Mouse (Mus musculus) embryo, embryonic 10 days (tissue): Measurements from ENCODE around the gene Atp5mpl.
A peak's percentile ranks its signal among the peaks of the same experiment; 100 is the strongest.

Experiments
- DNase-seq: peaks from one replicate; pipeline ENCODE4 v3.0.0-alpha.2; 2015; ENCODE audit warnings: low spot score

Atp5mpl gene

DNA sequence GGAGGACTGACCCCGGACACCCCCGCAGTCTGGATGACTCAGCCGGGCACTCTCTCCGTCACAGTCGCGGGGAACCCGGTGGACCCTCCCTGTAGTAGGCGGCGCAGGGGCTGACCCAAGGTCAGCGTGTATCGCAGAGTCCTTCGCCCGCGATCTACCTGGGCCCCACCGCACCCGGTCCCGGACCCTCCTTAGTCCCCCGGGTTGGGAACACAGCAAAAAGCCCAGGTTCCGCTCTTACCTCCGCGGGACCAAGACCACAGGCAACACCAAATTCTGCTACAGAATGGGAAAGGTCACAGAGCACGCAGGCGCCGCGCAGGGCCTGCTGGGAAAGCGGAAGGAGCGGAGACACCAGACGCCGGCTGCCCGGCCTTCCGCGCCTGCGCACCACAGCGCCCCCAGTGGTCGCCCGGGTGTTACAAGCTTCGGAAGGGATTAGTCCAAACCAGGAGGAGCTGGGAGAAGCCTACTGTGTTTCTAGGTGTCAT is at the start of gene Atp5mpl:
Gene Atp5mpl (minus strand): TSS at position 295 of the 491 bp plus-strand sequence.
- DNase-seq = peak; percentile 94

DNA sequence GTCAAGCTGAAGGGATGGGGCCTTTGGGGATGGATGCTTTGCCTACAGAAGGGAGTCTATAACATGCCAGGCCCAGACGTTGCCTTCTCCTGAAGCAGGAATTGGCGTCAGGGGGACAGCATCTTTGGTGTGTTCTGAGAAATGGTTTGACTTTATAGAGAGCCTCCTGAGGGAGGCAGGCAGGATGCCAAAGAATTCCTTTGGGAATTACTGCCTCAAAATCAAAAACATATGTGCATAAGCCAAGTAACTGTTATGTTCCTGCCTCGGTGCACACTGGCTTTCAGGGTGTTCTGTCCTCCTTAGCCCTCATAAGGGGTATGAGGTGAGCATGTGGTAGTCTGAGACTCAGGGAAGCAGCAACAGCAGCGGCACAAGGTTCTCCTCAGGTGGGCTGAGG is 49.6 kb upstream of the Atp5mpl start:
- no peak for DNase-seq

DNA sequence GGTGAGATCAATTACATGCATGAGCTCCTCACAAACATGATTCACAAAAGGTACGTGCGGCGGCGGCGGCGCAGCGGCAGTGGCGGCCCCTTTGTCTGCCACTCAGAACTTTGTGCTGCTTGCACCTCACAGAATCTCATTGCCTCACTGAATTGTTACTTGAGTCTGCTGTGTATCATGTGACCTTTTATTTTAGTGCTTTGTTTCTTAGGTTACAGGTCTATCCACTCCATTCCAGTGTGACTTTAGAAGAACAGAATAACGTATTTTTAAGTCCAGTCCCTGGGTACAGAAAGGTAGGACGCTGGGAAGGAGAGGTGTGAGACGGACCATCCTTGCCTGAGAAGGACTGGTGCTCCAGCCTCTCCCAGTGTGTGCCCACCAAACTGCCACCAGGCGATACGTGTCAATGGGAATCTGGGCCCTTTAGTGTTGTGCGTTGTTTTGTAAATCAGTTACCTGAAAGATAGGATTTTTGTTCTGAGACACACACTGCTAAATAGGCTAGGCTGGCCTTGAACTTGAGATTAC is 46.6 kb upstream of the Atp5mpl start:
- DNase-seq = peak; percentile 79

DNA sequence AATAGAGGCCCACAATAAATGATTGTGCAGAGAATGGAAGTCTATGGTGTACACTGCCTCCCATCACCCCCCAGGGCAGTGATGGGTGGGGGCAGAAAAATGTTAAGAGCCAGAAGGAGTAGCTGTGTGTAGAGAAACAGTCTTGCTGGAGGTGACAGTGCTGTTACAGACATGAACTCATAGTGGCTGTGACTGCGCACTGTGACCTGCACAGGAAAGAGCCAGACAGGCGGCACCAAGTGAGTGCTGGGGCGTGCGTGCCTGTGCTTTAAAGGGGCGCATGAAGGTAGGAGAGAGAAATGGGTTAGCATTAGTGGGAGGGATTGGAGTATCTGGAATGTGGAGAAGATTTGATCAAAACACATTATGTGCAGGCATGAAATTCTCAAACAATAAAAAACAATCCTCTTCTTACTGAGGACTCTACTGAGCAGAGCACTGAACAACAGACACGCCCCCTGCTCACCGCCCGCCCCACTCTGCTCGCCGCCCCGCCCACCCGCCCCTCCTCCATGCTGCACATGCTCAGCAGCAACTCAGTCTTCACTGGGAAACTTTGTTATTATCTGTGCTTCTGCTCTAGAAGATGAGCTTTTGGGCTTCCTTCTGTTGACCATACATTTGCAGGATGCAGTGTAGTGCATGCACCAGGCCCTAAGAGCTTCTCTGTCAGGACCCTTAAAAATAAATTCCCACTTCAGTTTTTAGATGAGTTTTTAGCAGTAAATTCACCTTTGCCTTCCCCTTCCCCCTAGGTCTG is 45.9 kb upstream of the Atp5mpl start:
- peak; percentile 67 for DNase-seq

DNA sequence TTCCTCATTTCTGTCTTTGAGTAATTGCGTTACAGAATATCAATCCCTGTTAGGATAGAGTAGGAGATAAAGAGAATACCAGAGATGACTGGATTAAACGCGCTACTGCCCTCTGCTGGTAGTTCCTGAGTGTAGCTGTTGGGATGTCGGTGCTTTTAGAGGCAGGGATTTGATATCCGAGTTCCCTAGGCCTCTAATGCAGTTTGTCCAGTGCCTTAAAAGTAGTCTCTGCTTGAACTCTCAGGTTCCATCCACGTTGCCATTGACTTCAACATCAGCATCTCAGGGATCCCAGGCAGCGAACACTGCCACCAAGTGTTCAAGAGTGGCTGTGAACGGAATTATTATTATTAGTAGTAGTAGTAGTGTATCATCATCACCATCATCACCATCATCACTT is 34.4 kb upstream of the Atp5mpl start:
- DNase-seq = peak; percentile 84

DNA sequence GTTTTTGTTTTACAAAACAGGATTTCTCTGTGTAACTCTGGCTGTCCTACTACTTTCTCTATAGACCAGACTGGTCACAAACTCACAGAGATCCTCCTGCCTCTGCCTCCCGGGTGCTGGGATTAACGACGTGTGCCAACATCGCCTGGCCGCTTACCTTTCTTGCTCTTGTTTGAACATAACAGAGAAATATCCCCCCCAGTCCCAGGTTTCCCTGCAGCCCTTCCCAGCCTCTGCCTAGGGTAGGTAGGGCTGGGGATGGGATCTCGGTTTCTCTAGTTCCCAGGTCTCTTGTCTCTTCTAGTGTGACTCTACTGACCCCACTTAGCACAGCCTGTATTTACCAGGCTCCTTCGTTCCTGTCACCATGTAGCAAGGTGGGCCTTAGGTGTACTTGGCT is 33.0 kb upstream of the Atp5mpl start:
- no peak for DNase-seq

DNA sequence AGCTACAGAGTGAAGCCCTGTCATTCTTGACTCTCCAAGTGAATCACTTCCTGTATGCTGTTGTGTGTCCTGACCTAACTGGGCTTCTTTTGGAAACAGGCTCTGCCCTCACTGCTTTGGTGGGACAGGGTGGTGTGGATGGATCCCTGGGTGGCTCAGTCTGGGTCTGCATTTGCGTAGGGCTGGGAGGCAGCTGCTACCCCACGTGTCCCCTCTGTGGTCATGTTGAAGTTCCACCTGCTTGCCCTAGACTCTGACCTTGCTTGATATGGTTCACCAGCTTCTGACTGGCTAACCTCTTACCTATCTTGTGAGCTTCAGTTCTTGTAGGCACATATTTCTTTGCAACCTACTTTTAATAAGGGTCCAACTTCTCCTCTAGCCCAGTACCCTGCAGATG is 28.4 kb upstream of the Atp5mpl start:
- no peak for DNase-seq

DNA sequence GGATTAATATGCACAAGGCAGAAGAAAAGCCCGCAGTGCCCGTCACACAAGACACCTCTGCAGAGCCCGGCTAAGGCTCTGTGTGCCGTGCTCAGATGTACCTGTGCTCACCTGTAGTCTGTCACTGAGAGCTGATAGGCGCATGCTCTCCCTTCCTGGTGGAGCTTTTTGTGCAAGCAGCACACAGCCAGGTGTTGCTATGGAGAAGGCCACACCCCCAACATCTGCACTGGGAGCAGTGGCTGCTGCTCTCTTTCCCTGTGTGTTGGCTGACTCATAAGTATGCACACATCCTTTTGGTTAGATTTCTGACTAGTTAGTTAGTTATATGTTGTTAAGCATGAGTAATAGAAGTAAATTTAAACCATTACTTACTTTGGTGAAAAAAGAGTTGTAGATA is 25.8 kb upstream of the Atp5mpl start:
- DNase-seq = no peak

DNA sequence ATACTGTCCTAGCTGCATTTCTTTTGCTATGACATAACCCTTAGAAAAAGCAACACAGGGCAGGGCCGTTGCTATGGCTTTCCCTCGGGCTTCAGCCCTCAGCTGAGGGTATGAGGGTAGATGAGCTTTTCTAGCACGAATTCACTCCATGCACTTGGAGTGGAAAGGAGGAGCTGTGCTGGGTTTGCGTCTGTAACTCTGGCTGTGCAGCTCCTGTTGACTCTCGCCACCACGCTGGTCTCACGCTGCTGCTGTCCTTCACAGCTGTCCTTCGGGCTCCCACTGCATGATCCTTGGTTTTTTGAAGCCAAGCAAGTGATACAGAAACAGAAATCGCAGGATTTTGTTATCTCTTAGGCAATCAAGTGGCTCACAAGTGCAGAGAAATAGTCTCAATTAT is 20.0 kb upstream of the Atp5mpl start:
- no peak for DNase-seq

DNA sequence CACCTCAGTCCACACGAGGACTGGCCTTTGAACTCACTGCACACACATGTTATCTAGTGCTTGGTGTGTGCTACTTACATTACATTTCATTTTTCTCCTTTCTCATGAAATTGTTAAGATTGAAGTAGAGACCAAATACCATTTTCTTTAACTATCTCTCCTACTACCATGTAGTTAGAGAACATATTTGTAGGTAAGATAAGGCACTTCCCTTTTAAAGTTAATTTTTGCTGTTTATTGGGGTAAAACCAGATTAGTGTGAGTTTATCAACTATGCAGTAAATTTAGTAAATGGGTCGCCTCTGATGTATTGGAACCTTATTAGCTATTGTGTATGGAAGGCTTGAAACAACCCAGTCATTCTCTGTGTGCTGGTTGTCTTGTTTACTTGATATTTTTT is 16.4 kb upstream of the Atp5mpl start:
- DNase-seq = no peak

DNA sequence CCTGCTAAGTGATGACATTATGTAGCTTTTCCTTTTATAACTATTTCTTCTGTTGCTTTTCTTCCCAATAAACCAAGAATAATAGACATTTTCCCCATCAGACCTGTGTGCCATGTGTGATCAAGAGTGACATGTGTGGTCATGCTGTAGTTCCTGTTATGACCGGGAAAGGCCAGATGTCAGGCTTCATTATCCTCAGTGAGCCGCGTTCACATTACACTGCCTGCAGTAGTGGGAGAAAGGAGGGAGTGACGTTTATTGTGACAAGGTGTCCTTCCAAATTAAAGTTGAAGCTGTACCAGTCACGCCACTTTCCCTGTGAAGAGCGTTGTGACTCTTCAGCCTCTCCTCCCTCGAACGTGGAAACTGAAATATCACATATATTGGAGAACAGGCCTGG is 15.1 kb upstream of the Atp5mpl start:
- DNase-seq = no peak

DNA sequence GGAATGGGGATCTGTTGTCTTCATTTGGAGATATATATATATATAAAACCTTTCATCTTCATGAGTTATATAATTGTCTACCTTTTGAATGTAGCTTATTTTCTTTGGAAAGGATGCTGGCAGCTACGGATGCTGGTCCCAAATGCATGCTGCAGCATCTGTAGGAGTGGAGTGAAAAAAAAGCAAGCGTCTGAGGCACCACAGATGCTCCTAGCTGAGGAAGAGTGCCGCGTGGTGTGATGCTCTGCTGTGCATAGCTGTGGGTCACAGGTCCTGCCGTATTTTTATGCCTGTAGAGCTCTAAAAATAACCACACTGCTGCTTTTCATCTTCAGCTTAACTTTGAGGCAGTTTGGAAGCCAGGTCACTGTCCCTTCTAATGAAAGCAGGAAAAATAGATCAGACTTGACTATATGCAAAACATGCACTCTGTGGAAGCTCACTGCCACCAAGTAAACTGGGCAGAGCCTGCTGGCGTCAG is 14.2 kb upstream of the Atp5mpl start, which contains the start of gene Rd3l:
Gene Rd3l (minus strand): TSS at position 431 of the 481 bp plus-strand sequence.
- no peak for DNase-seq

DNA sequence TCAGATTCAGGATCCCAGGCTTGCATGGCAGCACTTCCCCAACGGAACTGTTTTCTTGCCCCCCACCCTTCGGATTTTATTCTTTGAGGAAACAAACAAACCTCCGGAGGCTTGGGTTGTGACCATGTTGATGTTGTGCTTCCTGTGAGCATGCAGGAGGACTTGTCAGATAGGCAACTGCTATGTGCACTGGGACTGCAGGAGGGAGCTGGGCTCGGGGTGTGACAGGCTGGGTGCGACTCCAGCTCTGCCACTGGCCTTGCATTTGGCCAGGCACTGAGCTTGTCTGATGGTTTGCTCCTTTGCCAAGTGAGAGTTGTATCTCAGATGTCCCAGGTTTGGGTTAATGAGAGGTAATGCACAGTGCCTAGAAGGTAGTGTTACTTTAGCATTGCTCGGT is 11.5 kb upstream of the Atp5mpl start:
- DNase-seq = no peak

DNA sequence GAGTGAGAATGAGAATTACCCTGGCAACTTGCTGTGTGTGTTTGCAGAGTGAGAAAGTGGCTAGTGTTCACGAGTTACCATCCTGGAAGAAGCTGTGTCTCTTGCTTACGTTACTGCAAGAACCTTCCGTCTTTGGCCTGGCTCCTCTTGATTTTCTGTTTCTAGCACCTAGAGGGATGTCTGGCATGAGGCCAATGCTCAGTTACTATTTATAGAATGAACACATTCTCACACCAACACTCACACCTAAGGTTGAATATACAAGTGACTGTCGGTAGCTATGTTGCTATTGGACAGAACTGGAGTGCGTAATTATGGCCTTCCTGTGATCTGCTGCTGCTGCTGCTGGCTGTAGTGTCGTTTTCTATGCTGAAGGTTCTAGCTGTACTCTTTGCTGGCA is 10.4 kb upstream of the Atp5mpl start:
- DNase-seq = no peak

DNA sequence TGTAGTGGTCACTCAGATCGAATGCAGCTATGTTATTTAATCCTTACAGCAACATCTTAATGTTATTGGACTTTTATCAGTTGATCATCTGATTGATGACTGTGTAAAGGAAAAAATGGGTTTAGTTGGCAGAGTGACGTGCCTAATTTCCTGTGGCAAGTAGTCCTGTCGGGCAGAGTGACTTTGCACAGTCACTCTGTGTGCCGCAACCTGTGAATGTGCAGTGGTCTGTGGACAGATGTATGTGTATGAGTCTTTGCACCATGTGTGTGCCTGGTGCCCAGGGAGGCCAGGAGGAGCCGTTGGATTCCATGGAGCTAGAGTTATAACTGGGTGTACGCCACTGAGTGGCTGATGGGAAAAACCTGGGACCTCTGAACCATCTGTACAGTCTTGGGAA is 7.8 kb upstream of the Atp5mpl start:
- no peak for DNase-seq

DNA sequence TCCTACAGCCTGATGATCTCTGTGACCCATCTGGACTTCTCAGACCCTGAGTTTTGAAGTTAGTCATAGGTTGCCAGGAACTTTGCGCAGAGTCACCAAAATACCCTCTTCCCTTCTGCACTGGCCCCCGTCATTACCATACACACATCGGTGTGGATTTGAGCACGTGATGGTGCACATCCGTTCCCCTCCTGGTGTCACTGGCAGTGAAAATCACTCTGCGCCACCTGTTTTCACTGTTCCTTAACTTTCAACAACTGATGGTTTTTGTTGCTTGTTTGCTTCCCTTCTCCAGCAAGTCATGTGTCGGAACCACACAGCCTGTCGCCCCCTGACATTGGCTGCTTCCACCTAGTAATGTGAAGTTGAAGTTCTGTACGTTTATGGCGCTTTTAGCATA is 5.7 kb upstream of the Atp5mpl start:
- no peak for DNase-seq

DNA sequence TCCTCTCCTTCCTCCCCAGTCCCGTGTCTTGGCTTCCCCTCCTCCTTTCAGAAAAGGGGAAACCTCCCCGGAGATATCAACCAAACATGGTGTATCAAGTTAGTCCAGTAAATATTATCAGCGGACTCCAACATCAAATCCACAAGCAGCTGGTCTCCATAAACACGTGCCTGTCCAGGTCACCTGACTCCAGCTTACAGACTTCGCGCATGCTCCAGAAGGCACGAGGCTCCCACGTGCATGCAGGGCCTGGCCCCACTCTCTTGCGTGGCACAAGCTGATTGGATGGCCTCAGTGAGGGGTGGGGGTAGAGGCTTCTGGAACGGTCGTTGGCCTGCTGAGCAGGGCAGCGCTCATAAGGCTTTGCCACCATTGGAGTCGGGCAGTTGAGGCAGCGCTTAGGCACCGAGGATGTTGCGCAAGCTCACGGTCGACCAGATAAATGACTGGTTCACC is 4.5 kb upstream of the Atp5mpl start, which contains the start of gene Tdrd9:
Gene Tdrd9 (plus strand): TSS at position 329 of the 456 bp plus-strand sequence.
- no peak for DNase-seq

DNA sequence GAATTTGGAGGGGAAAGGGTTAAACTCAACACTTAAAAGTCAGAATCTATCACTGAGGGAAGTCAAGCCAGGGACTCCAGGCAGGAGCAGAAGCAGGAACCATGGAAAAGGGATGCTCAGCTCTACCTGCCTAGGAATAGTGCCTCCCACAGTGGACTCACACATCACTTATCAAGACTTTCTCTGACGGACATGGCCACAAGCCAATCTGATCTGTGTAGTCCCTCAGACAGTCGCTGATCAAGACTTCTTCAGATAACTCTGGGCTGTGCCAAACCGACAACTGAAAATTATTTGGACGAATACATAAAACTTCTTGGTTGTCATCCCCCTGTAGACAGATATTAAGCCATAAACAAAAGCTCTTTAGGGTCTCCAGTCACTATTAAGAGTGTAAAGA is 3.3 kb upstream of the Atp5mpl start:
- DNase-seq = no peak

DNA sequence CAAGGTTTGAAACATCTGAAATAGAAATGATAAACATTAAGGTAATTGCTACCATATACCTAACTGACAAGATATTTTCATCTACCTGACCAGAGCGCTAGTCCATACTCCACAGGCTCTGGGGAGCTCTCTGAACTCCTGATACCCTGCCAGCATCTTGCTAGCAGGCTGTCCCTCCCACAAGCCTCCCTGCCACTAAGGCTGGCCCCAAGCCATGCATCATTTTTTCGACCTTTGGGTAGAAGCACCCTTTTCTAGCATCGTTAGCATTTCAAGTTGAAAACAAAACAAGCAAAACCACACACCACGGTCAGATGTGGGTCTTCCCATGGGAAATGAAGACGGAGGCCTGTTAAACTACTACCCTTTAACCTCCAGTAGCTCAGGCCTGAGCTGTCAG is 3.4 kb downstream of the Atp5mpl start:
- DNase-seq = no peak

DNA sequence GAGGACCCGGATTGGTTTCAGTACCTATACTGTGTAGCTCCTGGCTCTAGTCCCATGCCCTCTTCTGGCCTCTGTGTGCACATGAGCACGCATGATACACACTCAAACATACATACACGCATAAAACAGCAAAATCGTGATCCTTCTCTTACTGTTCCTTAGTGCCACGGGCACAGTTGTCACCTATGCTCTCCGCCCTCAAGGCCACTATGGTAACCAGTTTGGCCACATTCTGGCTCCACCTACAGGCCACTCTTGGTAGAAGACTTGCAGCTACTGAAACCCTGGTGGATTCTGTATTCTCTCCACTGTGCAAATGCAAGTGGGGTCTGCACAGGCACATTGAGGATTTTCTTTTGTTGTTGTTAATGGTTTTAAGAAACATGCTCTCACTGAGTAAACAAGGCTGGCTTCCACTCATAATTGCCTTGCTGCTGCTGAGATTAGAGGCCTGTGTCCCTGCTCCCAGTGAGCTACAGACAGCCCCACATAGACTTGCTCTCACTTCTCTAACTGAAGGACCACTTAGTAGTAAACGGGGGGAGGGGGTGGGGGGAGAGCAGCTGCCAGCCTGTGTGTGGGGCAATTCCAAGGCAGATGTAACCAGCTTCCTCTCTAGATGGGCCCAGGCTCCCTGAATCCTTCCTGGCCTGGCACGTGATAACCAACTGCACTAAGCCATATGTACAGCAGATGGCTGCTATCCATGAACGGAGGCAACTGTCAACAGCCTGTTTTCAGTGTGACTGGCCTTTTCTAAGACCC is 8.5 kb downstream of the Atp5mpl start:
- peak; percentile 84 for DNase-seq

DNA sequence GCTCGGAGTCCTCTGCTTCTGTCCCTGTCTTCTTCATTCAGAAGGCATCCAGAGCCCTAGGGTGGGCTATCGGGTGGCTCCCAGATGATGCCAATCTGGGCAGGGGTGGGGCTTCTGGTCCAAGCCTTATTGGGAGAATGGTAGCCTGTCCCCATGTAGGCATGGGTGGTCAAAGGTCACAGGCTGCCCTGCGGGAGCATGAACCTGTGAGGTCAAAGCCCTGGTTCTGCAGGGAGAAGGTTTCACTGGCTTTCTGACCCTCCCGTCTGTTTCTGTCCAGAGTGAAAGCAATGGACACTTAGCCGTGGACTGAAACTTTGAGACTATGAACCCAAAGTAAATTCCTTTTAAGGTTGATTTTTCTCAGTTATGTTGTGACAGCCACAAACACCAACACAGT is 10.6 kb downstream of the Atp5mpl start:
- DNase-seq = no peak

DNA sequence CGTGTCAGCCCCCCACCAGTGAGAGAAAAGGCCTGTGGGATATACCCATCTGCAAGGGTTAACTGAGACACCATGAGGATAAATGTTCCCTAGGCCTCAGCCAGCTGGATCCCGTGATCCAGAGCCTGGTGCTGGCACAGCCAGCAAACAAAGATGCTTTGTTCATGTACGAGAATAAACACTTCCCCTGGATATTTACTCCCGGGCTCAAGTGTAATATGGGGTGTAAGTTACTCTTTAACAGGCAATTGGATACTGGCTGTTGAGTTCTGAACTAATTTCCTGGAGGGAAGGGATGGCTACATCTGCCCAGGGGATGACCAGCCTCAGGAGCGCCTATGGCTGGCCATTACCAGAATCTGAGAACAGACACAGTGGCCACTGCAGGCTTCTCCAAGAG is 15.1 kb downstream of the Atp5mpl start:
- no peak for DNase-seq

DNA sequence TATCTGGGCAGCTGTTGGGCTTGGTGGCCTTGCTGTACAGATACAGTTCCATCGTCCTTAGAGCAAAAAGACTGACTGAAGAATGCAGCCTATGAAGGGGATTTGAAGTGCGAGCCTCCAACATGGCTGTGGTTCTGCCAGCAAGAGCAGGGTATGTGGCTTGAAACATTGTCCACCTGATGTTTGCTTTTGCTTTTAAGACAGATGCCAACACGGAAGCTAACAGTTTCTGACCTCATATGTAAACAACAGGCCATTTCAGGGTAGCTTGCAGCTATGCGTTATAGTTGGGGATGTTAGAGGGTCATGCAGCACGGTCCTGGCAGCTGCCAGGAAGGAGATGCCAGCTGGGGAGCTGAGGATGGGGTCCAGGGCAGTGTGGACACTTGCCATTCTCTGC is 16.3 kb downstream of the Atp5mpl start:
- no peak for DNase-seq
